Mouse (Mus musculus): ENCODE results near the gene Spsb3.

Spsb3 gene

DNA sequence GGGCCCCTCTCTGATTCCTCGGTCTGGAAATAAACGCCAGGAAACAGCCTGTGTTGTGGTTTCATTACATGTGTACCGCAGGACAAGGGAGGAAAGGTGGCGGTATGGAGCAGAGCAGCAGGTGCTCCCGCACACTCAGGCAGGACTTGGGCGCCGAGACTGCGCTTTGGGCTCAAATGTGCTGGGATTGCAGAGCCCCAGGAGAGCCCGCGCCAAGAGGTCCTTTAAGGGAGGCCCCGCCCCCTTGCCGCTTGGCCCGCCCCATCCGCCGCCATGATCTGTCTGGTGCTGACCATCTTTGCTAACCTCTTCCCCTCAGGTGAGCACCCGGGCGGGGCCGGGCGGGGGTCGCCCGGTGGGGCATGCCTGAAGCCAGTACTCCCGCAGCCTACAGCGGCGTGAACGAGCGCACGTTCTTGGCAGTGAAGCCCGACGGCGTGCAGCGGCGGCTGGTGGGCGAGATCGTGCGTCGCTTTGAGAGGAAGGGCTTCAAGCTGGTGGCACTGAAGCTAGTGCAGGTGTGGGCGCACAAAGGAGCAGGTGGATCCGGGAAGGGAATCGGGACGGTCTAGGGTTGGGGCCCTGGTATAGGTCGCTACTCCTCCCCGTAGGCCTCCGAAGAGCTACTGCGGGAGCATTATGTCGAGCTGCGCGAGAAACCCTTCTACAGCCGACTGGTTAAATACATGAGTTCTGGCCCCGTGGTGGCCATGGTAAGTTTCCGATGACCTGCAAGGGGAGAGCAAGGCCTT lies 10.0 kb downstream of the Spsb3 start, which contains the start of gene Nme3:
Gene Nme3 (plus strand): TSS at position 260 of the 752 bp plus-strand sequence.
- peak; percentile 53 to 72 for DNase-seq (ENCODE audit: low spot score in 2 of 2)

DNA sequence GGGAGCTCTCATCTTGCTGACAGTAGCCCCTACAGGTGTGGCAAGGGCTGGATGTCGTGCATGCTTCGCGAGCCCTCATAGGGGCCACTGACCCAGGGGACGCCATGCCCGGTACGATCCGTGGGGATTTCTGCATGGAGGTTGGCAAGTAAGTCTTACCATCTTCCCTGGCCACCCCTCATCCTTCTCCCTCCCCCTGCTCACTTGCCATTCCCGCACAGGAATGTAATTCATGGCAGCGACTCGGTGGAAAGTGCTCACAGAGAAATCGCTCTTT lies 10.5 kb downstream of the Spsb3 start:
- DNase-seq (ENCODE audit: low spot score in 2 of 2): no peak

GRCm38 (mm10) chr17:24897600-24897999 lies 11.2 kb downstream of the Spsb3 start:
- DNase-seq (ENCODE audit: low spot score in 2 of 2): no peak

GRCm38 (mm10) chr17:24898041-24898854 lies 11.8 kb downstream of the Spsb3 start:
- no peak for DNase-seq (ENCODE audit: low spot score in 2 of 2)

- DNase-seq (ENCODE audit: low spot score in 2 of 2): no peak
These were observed 12.7 kb downstream of the Spsb3 start for GRCm38 (mm10) chr17:24899153-24899552.

- DNase-seq (ENCODE audit: low spot score in 2 of 2): no peak
These were observed 13.6 kb downstream of the Spsb3 start for GRCm38 (mm10) chr17:24900014-24900413.

GRCm38 (mm10) chr17:24902124-24902523 lies 15.7 kb downstream of the Spsb3 start:
- DNase-seq (ENCODE audit: low spot score in 2 of 2): no peak

DNA sequence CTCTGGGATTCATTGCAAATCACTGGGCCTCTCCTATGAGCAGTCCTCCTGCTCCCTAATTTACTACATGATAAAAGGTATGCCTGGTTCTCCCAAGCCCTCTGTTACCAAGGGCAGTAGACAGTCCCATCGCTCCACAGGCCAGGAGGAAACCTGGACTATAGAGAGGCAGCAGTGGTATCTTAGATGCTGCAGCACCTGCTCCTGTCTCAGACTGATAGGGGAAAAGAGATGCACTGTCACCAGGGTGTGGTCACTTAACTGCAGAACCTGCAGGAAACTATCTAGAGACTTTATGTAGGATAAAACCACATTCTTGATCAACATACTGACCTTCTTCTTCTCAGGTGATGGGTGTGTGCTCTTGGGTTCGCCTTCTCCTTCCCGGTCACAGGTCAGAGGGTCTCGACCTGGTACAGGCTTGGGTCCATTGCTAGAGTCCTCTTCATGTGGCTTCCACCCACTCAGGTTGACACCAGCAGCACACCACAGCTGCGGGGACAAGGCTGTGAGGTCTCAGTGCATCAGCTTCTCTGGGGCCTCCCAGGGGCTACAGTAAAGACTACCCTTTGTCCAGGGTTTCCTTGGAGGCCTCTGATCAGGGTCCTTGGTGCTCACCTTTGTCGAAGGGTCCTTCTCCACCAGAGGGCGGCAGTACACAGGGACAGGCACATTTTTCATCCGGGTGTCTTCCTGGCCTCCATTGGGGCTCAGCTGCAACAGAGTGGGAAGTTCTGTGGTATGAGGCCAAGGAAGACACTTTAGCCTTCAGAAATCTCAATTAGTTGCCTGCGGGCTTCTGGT lies 16.4 kb downstream of the Spsb3 start:
- DNase-seq (ENCODE audit: low spot score in 2 of 2): peak in 1 of 2 experiments; percentile 44

GRCm38 (mm10) chr17:24903767-24904166 lies 17.3 kb downstream of the Spsb3 start:
- no peak for DNase-seq (ENCODE audit: low spot score in 2 of 2)

- no peak for DNase-seq (ENCODE audit: low spot score in 2 of 2)
These were observed 21.1 kb downstream of the Spsb3 start for GRCm38 (mm10) chr17:24907591-24907990.

GRCm38 (mm10) chr17:24913984-24914383 lies 27.5 kb downstream of the Spsb3 start:
- DNase-seq (ENCODE audit: low spot score in 2 of 2): no peak

DNA sequence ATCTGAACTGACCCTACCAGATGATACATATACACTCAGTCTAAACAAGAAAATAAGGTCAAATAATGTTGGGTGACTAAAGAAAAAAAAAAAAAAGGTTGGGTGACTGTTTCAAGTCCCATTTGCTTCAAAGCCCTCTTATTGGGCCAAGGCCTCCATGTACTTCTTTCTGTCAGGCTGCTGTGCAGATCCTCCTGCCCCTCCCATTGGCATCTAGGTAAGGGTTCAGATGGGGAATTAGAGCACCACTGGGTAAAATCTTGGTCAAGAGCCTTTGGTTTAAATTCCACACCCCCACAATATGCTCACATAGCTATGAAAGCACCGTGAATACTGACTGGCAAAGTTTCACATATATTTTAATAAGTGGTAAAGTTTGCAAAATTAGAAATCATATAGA lies 36.8 kb downstream of the Spsb3 start:
- DNase-seq (ENCODE audit: low spot score in 2 of 2): no peak

GRCm38 (mm10) chr17:24929506-24929905 lies 43.1 kb downstream of the Spsb3 start:
- no peak for DNase-seq (ENCODE audit: low spot score in 2 of 2)

DNA sequence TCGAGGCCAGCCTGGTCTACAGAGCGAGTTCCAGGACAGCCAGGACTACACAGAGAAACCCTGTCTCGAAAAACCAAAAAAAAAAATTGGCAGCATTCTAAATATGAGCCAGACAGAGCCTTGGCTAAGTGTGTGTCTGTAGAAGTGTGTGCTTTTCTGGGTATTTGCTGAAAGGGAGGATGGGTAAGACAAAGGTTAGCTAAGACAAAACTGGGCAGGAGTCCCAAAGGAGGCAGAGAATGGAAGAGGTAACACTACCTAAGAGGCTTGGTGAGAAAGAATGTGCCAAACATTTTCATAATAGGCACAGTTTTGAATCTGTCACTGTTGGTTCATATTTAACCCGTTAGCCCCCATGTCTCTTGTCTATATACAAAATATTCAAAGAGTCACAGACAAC lies 46.0 kb downstream of the Spsb3 start:
- no peak for DNase-seq (ENCODE audit: low spot score in 2 of 2)

DNA sequence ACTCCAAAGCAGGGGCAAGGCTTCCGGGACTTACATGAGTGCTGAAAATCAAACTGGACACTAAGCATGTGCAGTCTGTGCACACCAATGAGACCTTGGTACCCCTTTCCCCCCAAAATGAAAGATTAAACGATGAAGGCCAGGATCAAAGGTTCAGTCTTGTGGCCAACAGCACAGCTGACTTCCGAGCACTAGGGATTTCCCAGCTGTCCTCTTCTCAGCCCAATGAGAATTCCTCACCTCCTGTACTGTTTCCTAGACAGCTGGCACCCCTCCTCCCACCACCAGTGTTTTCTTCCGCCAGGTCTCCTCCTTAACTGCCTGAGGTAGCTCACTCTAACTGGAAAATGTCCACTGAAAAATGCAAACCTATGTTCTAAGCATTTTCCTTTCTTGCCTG lies 46.7 kb downstream of the Spsb3 start:
- DNase-seq (ENCODE audit: low spot score in 2 of 2): no peak

- no peak for DNase-seq (ENCODE audit: low spot score in 2 of 2)
These were observed 48.5 kb downstream of the Spsb3 start for GRCm38 (mm10) chr17:24934926-24935325.

DNA sequence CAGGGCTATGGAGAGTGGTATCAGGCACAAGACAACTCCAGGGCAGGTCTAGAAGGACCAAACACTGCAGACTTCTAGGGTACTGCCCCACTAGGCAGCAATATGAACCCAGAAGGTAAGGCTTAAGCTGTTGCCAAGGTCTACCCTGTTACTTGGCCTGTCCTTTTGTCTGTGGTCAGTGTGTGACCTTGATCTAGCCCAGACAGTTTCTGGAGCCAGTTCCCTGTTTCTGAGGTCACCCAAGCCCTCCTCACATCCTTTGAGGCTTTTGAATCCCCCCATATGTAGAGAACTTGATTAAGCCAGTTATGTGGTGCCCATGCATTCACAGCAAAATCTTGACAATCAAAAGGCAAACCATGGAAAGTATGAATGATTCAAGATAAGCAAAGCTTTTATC lies 49.2 kb downstream of the Spsb3 start:
- DNase-seq (ENCODE audit: low spot score in 2 of 2): no peak

DNA sequence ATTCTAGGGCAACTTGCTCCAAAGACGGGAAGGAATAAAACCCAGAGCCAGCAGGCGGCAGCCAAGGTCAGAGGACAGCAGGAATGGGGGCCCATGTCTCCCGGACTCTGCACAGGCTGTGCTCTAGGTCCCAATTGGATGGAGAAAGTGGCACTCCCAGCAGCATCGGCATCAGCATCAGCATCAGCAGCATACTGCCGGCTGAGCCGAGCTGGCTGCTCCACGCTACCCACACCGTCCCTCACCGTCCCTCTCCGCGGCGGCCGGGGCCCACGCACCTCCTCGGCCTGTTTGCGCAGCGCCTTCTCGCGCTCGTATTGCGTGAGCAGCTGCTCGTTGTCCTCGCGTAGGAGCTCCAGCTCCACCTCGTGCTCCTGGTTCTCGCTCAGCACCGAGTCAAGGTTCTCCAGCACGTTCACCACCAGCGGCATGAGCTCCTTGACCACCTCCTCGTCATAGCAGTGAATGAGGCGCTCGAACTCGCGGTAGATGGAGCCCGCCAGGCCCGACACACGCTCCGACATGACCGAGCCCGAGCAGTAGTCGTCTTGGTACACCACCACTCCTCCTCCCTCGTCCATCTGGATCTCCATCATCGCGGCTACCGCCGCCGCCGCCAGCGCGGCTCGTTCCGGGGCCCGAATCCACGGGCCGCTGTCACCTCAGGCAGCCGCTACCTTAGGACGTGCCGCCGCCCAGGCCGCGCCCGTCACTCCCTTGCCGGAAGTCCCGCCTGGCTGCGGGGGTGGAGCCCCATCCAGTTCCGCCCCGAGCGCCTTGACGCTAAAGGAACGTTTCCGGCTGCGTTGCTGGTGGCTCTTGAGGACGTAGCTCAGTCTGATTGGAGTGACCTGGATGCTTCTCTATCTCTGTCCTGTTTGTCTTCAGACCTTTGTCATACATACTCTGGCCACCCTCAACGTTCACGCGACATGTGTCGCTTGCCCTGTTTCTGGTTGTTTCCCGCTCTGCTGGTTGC lies 50.1 kb downstream of the Spsb3 start, which contains the start of gene Mapk8ip3:
Gene Mapk8ip3 (minus strand): TSS at position 719 of the 979 bp plus-strand sequence.
- peak; percentile 87 to 95 for DNase-seq (ENCODE audit: low spot score in 2 of 2)

- DNase-seq (ENCODE audit: low spot score in 2 of 2): no peak
These were observed 50.8 kb downstream of the Spsb3 start for GRCm38 (mm10) chr17:24937266-24937665.

Measured in cerebellum, postnatal 4 days (tissue).